Comparison of ENCODE assay signal across 17 mouse cellular contexts in the genomic region with DNA sequence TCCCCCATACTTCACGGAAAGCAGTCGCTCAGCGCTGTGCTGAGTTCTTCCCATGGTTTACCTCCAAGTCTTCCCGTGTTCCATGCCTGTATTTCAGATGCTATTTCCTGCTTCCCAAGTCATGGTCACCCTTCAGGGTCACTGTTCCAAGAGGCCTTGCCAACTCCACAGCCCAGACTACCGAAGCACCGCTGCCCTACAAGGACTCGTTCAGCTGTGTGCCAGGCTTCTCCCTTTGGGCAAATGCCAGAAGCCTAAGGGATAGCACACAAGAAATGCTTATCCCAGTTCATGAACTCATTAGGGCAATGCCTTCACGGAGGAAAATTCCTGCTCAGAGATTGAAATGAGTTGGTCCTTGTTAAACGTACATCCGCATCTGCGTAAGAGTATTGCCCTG. TPM values are rescaled to one million over a fixed set of nuclear protein-coding genes. Genes with fewer than 3 reads are reported as not detected.
DNase-seq lines count a peak whose midpoint lies in the region; ATAC-seq lines count a peak whose summit lies in the region.
"Had no signal": no experiment of that assay in that cellular context is flagged by ENCODE, and none has a peak within 500 bp of the region (broad histone marks: within the 10 kb centered on the region; RNA-seq: fewer than 3 reads in every experiment).

No protein-coding gene starts in this region.

- no peaks in the 10 kb centered on the region for H3K9me3 ChIP-seq in heart, embryonic 11.5 days (replicated peaks; ENCODE audit: control insufficient read depth, low read length)
- H3K9me3 ChIP-seq in heart, embryonic 16.5 days (replicated peaks; ENCODE audit: control insufficient read depth, low read length) = no peaks in the 10 kb centered on the region
- H3K9me3 ChIP-seq in neural tube, embryonic 15.5 days (replicated peaks) = no peaks in the 10 kb centered on the region
- H3K9me3 ChIP-seq: embryonic facial prominence, embryonic 15.5 days; hindbrain, embryonic 12.5 days; lung, embryonic 15.5 days; midbrain, embryonic 12.5 days; neural tube, embryonic 13.5 days had no signal

- peaks cover 8% of the 10 kb centered on the region for H3K36me3 ChIP-seq in heart, embryonic 11.5 days (ENCODE audit: control insufficient read depth, insufficient read depth, low read length)
- H3K36me3 ChIP-seq in heart, embryonic 16.5 days (ENCODE audit: control insufficient read depth, insufficient read depth) = peaks cover 8% of the 10 kb centered on the region; the same call in 1 of the 2 replicates
- no peaks in the 10 kb centered on the region for H3K36me3 ChIP-seq in neural tube, embryonic 15.5 days
- H3K36me3 ChIP-seq: neural tube, embryonic 13.5 days had no signal

- peak; percentile 41 to 59 for DNase-seq in heart, adult 18-20 months
- DNase-seq in adrenal gland, postnatal 10 days = peak; percentile 63
- peak; percentile 13 for DNase-seq in skeletal muscle tissue, adult 2 months (ENCODE audit: low read depth, low spot score)
- no peak for DNase-seq in left cerebral cortex, adult 8-10 months (ENCODE audit: low spot score in 2 of 2)
- DNase-seq in left cerebral cortex, adult 11 months (ENCODE audit: low spot score) = no peak
- DNase-seq: cerebellum, postnatal 14 days; kidney, postnatal 14 days; right cerebral cortex, postnatal 25 days; thymus, postnatal 14 days had no signal

- 91% methylated on average over 11 of the region's 11 CpGs for WGBS in heart, embryonic 11.5 days (ENCODE audit: insufficient replicate concordance)
- WGBS in heart, embryonic 16.5 days = 60% methylated on average over 11 of the region's 11 CpGs
- WGBS in neural tube, embryonic 15.5 days = 77% methylated on average over 11 of the region's 11 CpGs

- H3K9ac ChIP-seq in heart, embryonic 11.5 days (ENCODE audit: low read depth, low read length) = no peak overlapping the region
- H3K9ac ChIP-seq in heart, embryonic 16.5 days (ENCODE audit: low read length) = peak overlapping the region; percentile 40; the same call in 1 of the 2 replicates
- H3K9ac ChIP-seq in neural tube, embryonic 15.5 days (replicated peaks) = no peak overlapping the region
- H3K9ac ChIP-seq: embryonic facial prominence, embryonic 15.5 days; hindbrain, embryonic 12.5 days; lung, embryonic 15.5 days; midbrain, embryonic 12.5 days; neural tube, embryonic 13.5 days had no signal

- no peak overlapping the region for H3K27ac ChIP-seq in heart, embryonic 11.5 days (ENCODE audit: low read depth, low read length)
- H3K27ac ChIP-seq in heart, embryonic 16.5 days (ENCODE audit: low read length) = peak overlapping the region; percentile 94
- H3K27ac ChIP-seq in neural tube, embryonic 15.5 days (replicated peaks) = no peak overlapping the region
- H3K27ac ChIP-seq: embryonic facial prominence, embryonic 15.5 days; hindbrain, embryonic 12.5 days; lung, embryonic 15.5 days; midbrain, embryonic 12.5 days; neural tube, embryonic 13.5 days had no signal

- no peak overlapping the region for H3K4me3 ChIP-seq in heart, embryonic 11.5 days (ENCODE audit: low read depth, low read length)
- H3K4me3 ChIP-seq in heart, embryonic 16.5 days (ENCODE audit: low read length) = no peak overlapping the region; the same call in 1 of the 2 replicates
- no peak overlapping the region for H3K4me3 ChIP-seq in neural tube, embryonic 15.5 days (replicated peaks)
- H3K4me3 ChIP-seq: embryonic facial prominence, embryonic 15.5 days; hindbrain, embryonic 12.5 days; lung, embryonic 15.5 days; midbrain, embryonic 12.5 days; neural tube, embryonic 13.5 days had no signal

- ATAC-seq in heart, embryonic 11.5 days (replicated peaks; ENCODE audit: insufficient number of reproducible peaks, low FRiP score, low TSS enrichment) = no peak
- ATAC-seq in heart, embryonic 16.5 days (replicated peaks; ENCODE audit: extremely low read depth, insufficient read depth, low FRiP score) = peak; percentile 56
- no peak for ATAC-seq in neural tube, embryonic 15.5 days (ENCODE audit: low FRiP score)

- H3K4me2 ChIP-seq in heart, embryonic 11.5 days = no peak overlapping the region
- H3K4me2 ChIP-seq in heart, embryonic 16.5 days (ENCODE audit: low read depth, low read length) = peak overlapping the region; percentile 48
- no peak overlapping the region for H3K4me2 ChIP-seq in neural tube, embryonic 15.5 days
- H3K4me2 ChIP-seq: embryonic facial prominence, embryonic 15.5 days; hindbrain, embryonic 12.5 days; lung, embryonic 15.5 days; midbrain, embryonic 12.5 days; neural tube, embryonic 13.5 days had no signal

- peaks cover 2% of the 10 kb centered on the region; the same call in 1 of the 2 replicates for H3K4me1 ChIP-seq in heart, embryonic 11.5 days (ENCODE audit: control insufficient read depth, insufficient read depth, low read length)
- H3K4me1 ChIP-seq in heart, embryonic 16.5 days (ENCODE audit: control insufficient read depth, insufficient read depth, low read length) = peaks cover 8% of the 10 kb centered on the region
- peaks cover 7% of the 10 kb centered on the region; the same call in 1 of the 2 replicates for H3K4me1 ChIP-seq in neural tube, embryonic 15.5 days
- H3K4me1 ChIP-seq: embryonic facial prominence, embryonic 15.5 days; hindbrain, embryonic 12.5 days; lung, embryonic 15.5 days; midbrain, embryonic 12.5 days had no signal

- no peaks in the 10 kb centered on the region for H3K27me3 ChIP-seq in heart, embryonic 11.5 days (ENCODE audit: control insufficient read depth, insufficient read depth, low read length)
- H3K27me3 ChIP-seq in heart, embryonic 16.5 days (ENCODE audit: control insufficient read depth, insufficient read depth, low read length) = no peaks in the 10 kb centered on the region
- H3K27me3 ChIP-seq in neural tube, embryonic 15.5 days (replicated peaks) = no peaks in the 10 kb centered on the region
- H3K27me3 ChIP-seq: embryonic facial prominence, embryonic 15.5 days; hindbrain, embryonic 12.5 days; lung, embryonic 15.5 days; midbrain, embryonic 12.5 days; neural tube, embryonic 13.5 days had no signal

RNA-seq across cellular contexts. Expression of gene Kif14, which starts 47.0 kb away (rescaled TPM):
- under 1 TPM; 0.10 to 0.15 TPM for total RNA-seq in heart, adult 18-20 months (2021)
- polyA plus RNA-seq in heart, embryonic 11.5 days (2014; fragmentation: Nextera tagmentation; extraction: Ambion mirVana) = 5.1 and 6.9 TPM in 2 replicates
- 1 to 10 TPM; 3.1 to 4.9 TPM for total RNA-seq in adrenal gland, postnatal 10 days (2021)
- 2.9 and 4.1 TPM in 2 replicates for polyA plus RNA-seq in heart, embryonic 16.5 days (2015; fragmentation: Nextera tagmentation; extraction: Ambion mirVana)
- under 1 TPM; 0.07 to 0.37 (median 0.19) TPM for total RNA-seq in left cerebral cortex, adult 8-10 months (2022)
- 0.27 and 1.6 TPM in 2 replicates for polyA plus RNA-seq in neural tube, embryonic 15.5 days (2015; fragmentation: Nextera tagmentation; extraction: Ambion mirVana)

Comparison
In these comparisons a context has a peak if more than half of its experiments do, and no peak if none do; other contexts are left out.
1. DNase-seq: peak in heart, adult 18-20 months (2 of 2), adrenal gland, postnatal 10 days (single experiment) and skeletal muscle tissue, adult 2 months (single experiment); none in left cerebral cortex, adult 8-10 months (0 of 2) and left cerebral cortex, adult 11 months (single experiment).